Mouse (Mus musculus): ENCODE data around the gene 4930469K13Rik.

DNA sequence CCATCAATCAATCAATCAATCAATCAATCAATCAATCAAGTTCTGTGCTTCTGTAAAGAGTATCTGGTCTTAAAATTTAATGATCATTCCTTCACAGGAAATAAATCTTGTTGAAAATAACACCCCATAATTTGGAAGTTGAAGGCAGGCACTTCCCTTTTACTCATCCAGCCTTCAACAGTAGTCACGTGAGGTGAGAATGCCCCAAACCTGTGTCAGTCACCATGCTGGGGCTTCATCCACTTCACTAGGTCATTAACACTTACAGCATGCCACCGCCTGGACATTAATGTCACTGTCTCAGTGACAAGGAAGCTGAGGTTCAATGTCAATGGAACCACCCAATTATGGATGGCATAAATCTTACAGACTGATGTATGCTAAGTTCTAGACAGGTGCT is 30.1 kb upstream of the 4930469K13Rik start:
- TF ChIP-seq CTCF (IDR thresholded peaks at IDR 0.05 in 2 of 3, conservative IDR thresholded peaks at IDR 0.05 in 1 of 3; ENCODE audit: control insufficient read depth in 1 of 3, insufficient read depth in 1 of 3, low read depth in 2 of 3, low read length in 3 of 3, poor library complexity in 1 of 3, severe bottlenecking in 1 of 3) (no peak), POLR2A (IDR thresholded peaks at IDR 0.05; ENCODE audit: control insufficient read depth in 1 of 2, insufficient read depth in 1 of 2, low read depth in 1 of 2, low read length in 2 of 2, poor library complexity in 1 of 2) (no peak), HCFC1 (IDR thresholded peaks at IDR 0.05; ENCODE audit: low read depth, low read length) (no peak), TBP (IDR thresholded peaks at IDR 0.05; ENCODE audit: low read depth, low read length) (no peak), GATA1 (IDR thresholded peaks at IDR 0.05; ENCODE audit: low read depth, low read length) (no peak), SMC3 (IDR thresholded peaks at IDR 0.05; ENCODE audit: low read depth, low read length) (no peak), RCOR1 (IDR thresholded peaks at IDR 0.05; ENCODE audit: low read depth, low read length) (no peak), MYC (IDR thresholded peaks at IDR 0.05; ENCODE audit: low read depth, low read length) (no peak), CHD2 (IDR thresholded peaks at IDR 0.05; ENCODE audit: low read length) (no peak)

All from MEL (cell line).